Mouse (Mus musculus) lung, embryonic 16.5 days (tissue): Measurements from ENCODE around the gene Shb. TPM values are rescaled to one million over a fixed set of nuclear protein-coding genes. Genes with fewer than 3 reads are reported as not detected.

Experiments
- ATAC-seq: fragments of 200-750 bp; cut with Nextera tagmentation; 2 replicates; pipeline ENCODE4 v1.8.0; 2017; ENCODE audit warnings: low read depth, mild to moderate bottlenecking, moderate library complexity
- H3K27ac ChIP-seq: fragments of 300-500 bp; sonication (generic); 2 replicates; pipeline ENCODE4 v1.5.1; 2014; ENCODE audit warnings: mild to moderate bottlenecking, control low read depth, low read length
- H3K27me3 ChIP-seq: fragments of 300-500 bp; sonication (generic); 2 replicates; pipeline ENCODE4 v1.6.1; 2014; ENCODE audit warnings: low read depth, low read length, mixed read lengths; ENCODE audit not compliant: control insufficient read depth, insufficient read depth
- H3K36me3 ChIP-seq: fragments of 300-500 bp; sonication (generic); 2 replicates; pipeline ENCODE4 v1.6.1; 2014; ENCODE audit warnings: low read length; ENCODE audit not compliant: control insufficient read depth, insufficient read depth
- H3K4me1 ChIP-seq: fragments of 300-500 bp; sonication (generic); replicated peaks from 2 replicates; pipeline ENCODE4 v1.6.1; 2014; ENCODE audit warnings: low read length, mixed read lengths; ENCODE audit not compliant: control insufficient read depth, insufficient read depth
- H3K4me2 ChIP-seq: fragments of 300-500 bp; sonication (generic); 2 replicates; pipeline ENCODE4 v1.6.1; 2014; ENCODE audit warnings: low read depth, low read length, control low read depth
- H3K4me3 ChIP-seq: fragments of 300-500 bp; sonication (generic); 2 replicates; pipeline ENCODE4 v1.5.1; 2014; ENCODE audit warnings: mild to moderate bottlenecking, low read length, control low read depth
- H3K9ac ChIP-seq: fragments of 300-500 bp; sonication (generic); 2 replicates; pipeline ENCODE4 v1.6.1; 2014; ENCODE audit warnings: low read length, control low read depth
- H3K9me3 ChIP-seq: fragments of 300-500 bp; sonication (generic); 2 replicates; pipeline ENCODE4 v1.6.1; 2016; ENCODE audit warnings: low read length; ENCODE audit not compliant: control insufficient read depth
- WGBS: fragments of 180-500 bp; shearing (Covaris S2); extraction: QIAGEN DNeasy Blood & Tissue Kit; methylation state at CpG from one replicate; pipeline ENCODE4 v1.1.7; 2014; 5-methylcytosine and 5-hydroxymethylcytosine counted together
- polyA plus RNA-seq: library from polyadenylated mRNA; unstranded; fragments of >200 nt; fragmentation: Nextera tagmentation; extraction: Ambion mirVana; gene quantifications from 2 replicates; pipeline ENCODE4 v1.2.1, GENCODE M21; 2015

Shb gene
- polyA plus RNA-seq, 1 experiment from 2014 or later, result 12.4 TPM

DNA sequence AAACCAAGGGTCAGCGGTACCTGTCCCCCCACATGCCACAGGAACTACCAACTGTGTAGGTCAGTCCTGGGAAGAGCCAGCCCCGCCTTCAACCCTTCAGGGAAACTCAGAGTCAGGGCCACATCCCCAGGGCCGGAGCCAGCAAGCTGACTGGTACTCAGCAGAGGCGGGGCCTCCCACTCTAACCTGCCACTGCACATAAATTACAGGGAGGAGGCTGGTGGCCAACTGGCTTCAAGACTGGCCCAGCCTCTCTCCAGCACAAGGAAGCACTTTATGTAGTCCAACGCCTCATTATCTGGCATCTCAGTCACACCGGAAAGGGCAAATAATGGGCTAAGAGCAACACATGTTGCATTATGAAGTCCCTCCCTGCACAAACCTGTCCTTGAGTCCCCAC lies 22.1 kb downstream of the Shb start:
- Histone ChIP-seq H3K36me3 (no peaks in the 10 kb centered on the region), H3K4me1 (peaks cover 71% of the 10 kb centered on the region), H3K27me3 (no peaks in the 10 kb centered on the region), H3K4me2 (no peak overlapping the region), H3K9ac (no peak overlapping the region), H3K9me3 (no peaks in the 10 kb centered on the region), H3K27ac (0 out of 2 replicates have a peak overlapping the region, but pooled peaks have one; percentile 15), H3K4me3 (no peak overlapping the region)
- ATAC-seq, result peak; percentile 27
- WGBS, result 29% methylated on average over 6 of the region's 6 CpGs

DNA sequence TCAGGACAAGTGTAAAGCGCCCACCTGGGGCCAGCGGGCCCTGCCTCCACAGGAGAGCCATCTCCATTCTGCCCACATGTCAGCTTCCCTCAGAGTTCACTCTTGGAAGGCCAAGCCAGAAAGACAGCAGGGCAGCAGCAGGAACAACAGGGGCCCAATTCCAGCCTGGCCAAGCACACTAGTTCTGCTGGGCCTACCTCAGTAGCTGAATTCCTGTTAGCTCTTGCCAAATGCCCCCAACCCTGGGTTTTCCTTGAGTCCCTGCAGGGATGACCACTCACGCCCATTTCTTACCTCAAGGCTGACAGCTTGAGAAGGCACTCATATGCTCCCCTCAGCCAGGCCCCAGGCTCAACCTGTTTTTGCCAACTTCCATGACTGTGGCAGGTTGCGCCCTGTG lies 22.9 kb downstream of the Shb start:
- ATAC-seq, result no peak
- 0 out of 2 replicates have a peak overlapping the region, but pooled peaks have one; percentile 15 for H3K27ac ChIP-seq

DNA sequence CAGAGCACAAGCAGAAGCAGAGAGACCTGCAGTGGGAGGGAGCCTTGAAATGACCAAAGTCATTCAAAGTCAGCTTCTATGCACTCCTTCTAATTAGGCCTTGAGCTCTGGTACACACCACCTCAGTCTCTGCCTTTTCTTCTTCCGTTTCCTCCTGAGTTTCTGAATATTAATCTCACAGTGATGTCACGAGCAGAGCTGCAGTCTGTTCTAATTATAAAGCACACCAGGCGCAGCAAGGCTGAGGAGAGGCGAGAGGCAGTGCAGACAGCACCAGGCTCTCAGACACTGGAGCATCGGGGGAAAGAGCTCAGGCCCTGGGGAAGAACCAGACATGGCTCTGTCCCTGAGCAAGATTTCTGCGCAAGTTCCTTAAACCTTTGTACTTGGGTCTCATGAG lies 23.8 kb downstream of the Shb start:
- H3K4me1 ChIP-seq, result peaks cover 63% of the 10 kb centered on the region
- WGBS, result 59% methylated on average over 6 of the region's 6 CpGs
- peak overlapping the region; percentile 58; the same call in 1 of the 2 replicates for H3K27ac ChIP-seq
- H3K4me2 ChIP-seq, result no peak overlapping the region
- no peaks in the 10 kb centered on the region for H3K27me3 ChIP-seq
- ATAC-seq, result no peak
- no peaks in the 10 kb centered on the region for H3K36me3 ChIP-seq
- no peaks in the 10 kb centered on the region for H3K9me3 ChIP-seq
- H3K4me3 ChIP-seq, result no peak overlapping the region
- no peak overlapping the region for H3K9ac ChIP-seq

More for the DNA sequence above, 22.9 kb downstream of the Shb start:
- no peaks in the 10 kb centered on the region for H3K27me3 ChIP-seq
- H3K4me2 ChIP-seq, result no peak overlapping the region
- peaks cover 66% of the 10 kb centered on the region for H3K4me1 ChIP-seq
- H3K4me3 ChIP-seq, result no peak overlapping the region
- WGBS, result 92% methylated on average over 4 of the region's 4 CpGs
- H3K9ac ChIP-seq, result no peak overlapping the region
- no peaks in the 10 kb centered on the region for H3K9me3 ChIP-seq
- no peaks in the 10 kb centered on the region for H3K36me3 ChIP-seq

- Histone ChIP-seq H3K36me3 (no peaks in the 10 kb centered on the region), H3K27me3 (no peaks in the 10 kb centered on the region), H3K4me3 (no peak overlapping the region), H3K4me1 (peaks cover 60% of the 10 kb centered on the region), H3K4me2 (no peak overlapping the region), H3K27ac (peak overlapping the region; percentile 81), H3K9ac (no peak overlapping the region), H3K9me3 (no peaks in the 10 kb centered on the region)
- ATAC-seq, result no peak
- WGBS, result 61% methylated on average over 1 of the region's 1 CpGs
Measured at GRCm38 (mm10) chr4:45507476-45507875, 24.8 kb downstream of the Shb start.

DNA sequence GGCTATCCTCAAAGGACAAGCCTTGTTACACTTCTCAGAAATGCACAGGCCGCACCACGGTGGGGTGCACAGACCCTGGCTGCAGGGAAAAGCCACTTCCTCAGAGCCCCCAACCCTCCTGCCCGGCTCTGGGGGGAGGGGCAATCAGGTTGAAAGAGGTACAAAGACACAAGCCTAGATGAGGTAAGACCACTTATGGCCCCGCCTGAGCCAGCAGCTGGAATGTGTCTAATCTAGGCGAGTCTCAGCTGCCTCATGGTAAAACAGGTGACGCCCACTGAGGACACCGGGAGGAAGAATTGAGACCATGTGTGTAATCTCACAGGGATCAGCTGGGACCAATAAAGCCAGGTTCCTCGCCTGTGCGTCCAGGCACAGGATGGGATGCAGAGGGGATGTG lies 25.2 kb downstream of the Shb start:
- Histone ChIP-seq H3K4me3 (no peak overlapping the region), H3K9me3 (no peaks in the 10 kb centered on the region), H3K4me1 (peaks cover 64% of the 10 kb centered on the region), H3K27ac (peak overlapping the region; percentile 81), H3K27me3 (no peaks in the 10 kb centered on the region), H3K4me2 (no peak overlapping the region), H3K36me3 (no peaks in the 10 kb centered on the region), H3K9ac (no peak overlapping the region)
- 44% methylated on average over 9 of the region's 9 CpGs for WGBS
- ATAC-seq, result peak; percentile 50; the same call in 1 of the 2 replicates

- WGBS, result 37% methylated on average over 5 of the region's 5 CpGs
- Histone ChIP-seq H3K4me2 (no peak overlapping the region), H3K27me3 (no peaks in the 10 kb centered on the region), H3K36me3 (no peaks in the 10 kb centered on the region), H3K4me3 (no peak overlapping the region), H3K9me3 (no peaks in the 10 kb centered on the region), H3K27ac (peak overlapping the region; percentile 81), H3K4me1 (peaks cover 64% of the 10 kb centered on the region), H3K9ac (no peak overlapping the region)
- ATAC-seq, result no peak
Measured at GRCm38 (mm10) chr4:45506613-45507012, 25.7 kb downstream of the Shb start.

DNA sequence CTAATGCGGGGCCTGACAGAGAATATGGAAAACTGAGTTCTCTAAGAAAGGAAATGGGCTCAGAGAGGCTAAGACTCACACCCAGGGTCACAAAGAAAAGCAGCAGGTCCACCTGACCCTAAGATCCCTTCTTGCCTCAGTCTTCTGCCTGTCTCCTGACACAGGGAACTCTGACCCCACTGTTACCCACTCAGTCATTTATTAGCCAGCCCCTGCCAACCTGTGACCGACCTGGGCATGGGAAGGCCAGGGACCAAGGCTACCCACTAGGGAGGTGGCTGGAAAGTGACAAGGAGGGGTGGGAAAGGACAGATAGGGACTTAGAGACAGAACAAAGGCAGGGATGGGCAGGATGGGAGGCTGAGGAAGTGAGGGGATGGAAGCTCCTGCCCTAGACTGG lies 26.6 kb downstream of the Shb start:
- no peak for ATAC-seq
- no peaks in the 10 kb centered on the region for H3K27me3 ChIP-seq
- H3K4me1 ChIP-seq, result peaks cover 68% of the 10 kb centered on the region
- WGBS, result 81% methylated on average over 2 of the region's 2 CpGs
- no peak overlapping the region for H3K9ac ChIP-seq
- H3K27ac ChIP-seq, result 0 out of 2 replicates have a peak overlapping the region, but pooled peaks have one; percentile 9
- H3K36me3 ChIP-seq, result no peaks in the 10 kb centered on the region
- H3K4me2 ChIP-seq, result no peak overlapping the region
- no peaks in the 10 kb centered on the region for H3K9me3 ChIP-seq
- H3K4me3 ChIP-seq, result no peak overlapping the region

DNA sequence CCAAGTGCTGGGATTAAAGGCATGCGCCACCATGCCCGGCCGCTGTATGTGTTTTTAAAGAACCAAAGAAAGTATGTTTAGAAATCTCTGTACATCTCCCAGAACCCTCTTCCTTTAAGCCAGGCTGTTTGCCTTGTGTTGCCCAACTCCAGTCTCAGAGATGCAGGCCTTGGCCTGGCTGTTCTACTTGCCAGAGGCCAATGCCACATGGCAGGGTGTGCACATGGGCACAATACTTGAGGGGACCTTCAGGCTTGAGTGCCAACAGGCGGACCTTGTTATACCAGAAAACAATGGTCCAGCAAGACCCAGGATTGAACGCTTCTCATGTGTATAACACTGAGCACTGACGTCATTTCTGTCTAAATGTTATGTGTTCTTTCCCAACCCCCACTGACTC lies 27.1 kb downstream of the Shb start:
- H3K4me3 ChIP-seq, result no peak overlapping the region
- no peak overlapping the region for H3K27ac ChIP-seq
- no peak for ATAC-seq
- no peaks in the 10 kb centered on the region for H3K36me3 ChIP-seq
- H3K9ac ChIP-seq, result no peak overlapping the region
- H3K27me3 ChIP-seq, result no peaks in the 10 kb centered on the region
- H3K4me2 ChIP-seq, result no peak overlapping the region
- H3K4me1 ChIP-seq, result peaks cover 70% of the 10 kb centered on the region
- WGBS, result 83% methylated on average over 6 of the region's 6 CpGs
- H3K9me3 ChIP-seq, result no peaks in the 10 kb centered on the region

DNA sequence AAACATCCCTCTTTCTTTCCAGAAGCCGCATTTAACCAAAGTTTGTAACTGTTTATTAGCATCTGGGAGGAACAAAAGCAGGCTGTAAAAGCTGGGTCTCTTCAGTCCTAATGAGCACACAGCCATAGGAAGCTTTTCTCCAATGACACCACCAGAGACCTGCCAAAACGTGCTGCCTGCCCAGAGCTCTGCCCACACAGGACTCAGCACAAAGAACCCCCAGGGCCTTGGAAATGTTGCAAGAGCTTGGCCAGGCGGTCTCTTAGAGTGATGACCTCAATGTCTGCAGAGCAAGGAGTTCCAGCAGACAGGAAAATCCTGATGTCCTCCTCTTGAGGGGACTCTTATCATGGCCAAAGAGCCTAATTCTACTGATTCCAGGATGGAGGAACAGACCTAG lies 28.5 kb downstream of the Shb start:
- peaks cover 73% of the 10 kb centered on the region for H3K4me1 ChIP-seq
- H3K9ac ChIP-seq, result no peak overlapping the region
- no peak overlapping the region for H3K4me2 ChIP-seq
- no peak for ATAC-seq
- H3K4me3 ChIP-seq, result no peak overlapping the region
- H3K27ac ChIP-seq, result no peak overlapping the region
- 62% methylated on average over 3 of the region's 3 CpGs for WGBS
- no peaks in the 10 kb centered on the region for H3K27me3 ChIP-seq
- H3K9me3 ChIP-seq, result no peaks in the 10 kb centered on the region
- H3K36me3 ChIP-seq, result no peaks in the 10 kb centered on the region

DNA sequence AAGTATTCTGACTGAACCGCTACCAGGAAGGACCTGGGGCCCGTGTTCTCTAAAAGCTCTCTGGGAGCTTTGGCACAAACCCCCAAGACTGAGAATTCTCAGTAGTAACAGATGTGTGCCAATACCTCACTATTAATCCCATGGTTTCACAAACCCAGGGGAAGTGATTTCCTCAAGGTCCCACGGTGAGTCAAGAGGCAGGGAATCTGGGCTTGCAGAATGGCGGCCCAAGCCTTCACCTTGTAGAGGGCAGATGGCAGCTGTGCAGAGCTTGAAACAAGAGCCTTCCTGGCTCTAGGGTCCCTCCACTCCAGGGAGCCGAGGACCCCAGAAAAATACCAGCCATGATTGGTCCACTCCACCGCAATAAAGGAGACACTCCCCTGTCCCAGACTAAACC lies 28.9 kb downstream of the Shb start:
- Histone ChIP-seq H3K36me3 (no peaks in the 10 kb centered on the region), H3K27me3 (no peaks in the 10 kb centered on the region), H3K4me1 (peaks cover 73% of the 10 kb centered on the region), H3K9ac (no peak overlapping the region), H3K27ac (no peak overlapping the region), H3K4me3 (no peak overlapping the region), H3K4me2 (no peak overlapping the region), H3K9me3 (no peaks in the 10 kb centered on the region)
- ATAC-seq, result no peak
- WGBS, result 77% methylated on average over 6 of the region's 6 CpGs
